Comparison of ENCODE assay signal across 8 mouse cellular contexts in the genomic region with DNA sequence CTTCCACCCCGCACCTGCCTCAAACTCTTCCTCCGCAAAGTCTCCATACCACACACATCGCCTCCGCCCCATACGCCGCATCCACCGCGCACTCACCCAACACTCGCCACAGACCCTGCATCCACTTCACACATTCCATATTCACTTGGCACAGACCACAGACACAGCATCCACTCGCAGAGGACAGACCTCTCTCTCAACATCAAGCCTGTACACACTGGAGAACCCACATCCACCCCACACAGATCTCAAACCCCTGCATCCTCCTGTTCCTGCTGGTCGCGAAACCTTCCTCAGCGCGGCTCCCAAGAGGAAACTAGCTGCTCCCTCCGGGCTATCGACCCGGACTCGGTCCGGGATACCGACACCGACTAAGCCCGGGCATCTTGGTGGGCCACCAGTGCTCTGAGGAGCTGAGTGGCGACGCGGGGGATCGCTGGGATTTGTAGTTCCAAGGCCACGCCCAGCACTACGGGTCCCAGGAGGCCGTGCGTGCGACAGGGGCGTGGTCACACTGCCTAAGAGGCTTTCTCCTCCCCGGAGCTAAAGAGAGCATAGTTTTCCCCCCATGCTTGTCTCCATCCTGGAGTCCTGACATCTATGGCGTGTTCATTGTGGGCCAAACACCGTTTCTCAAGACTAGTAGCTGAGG. TPM values are rescaled to one million over a fixed set of nuclear protein-coding genes. Genes with fewer than 3 reads are reported as not detected.
A peak's percentile ranks its signal among the peaks of the same experiment; 100 is the strongest.
DNase-seq lines count a peak whose midpoint lies in the region; ATAC-seq and TF ChIP-seq lines count a peak whose summit lies in the region.

No protein-coding gene starts in this region.

- no peaks in the 10 kb centered on the region for H3K9me3 ChIP-seq in embryonic facial prominence, embryonic 12.5 days
- H3K9me3 ChIP-seq in limb, embryonic 10.5 days (replicated peaks), result no peaks in the 10 kb centered on the region
- no peaks in the 10 kb centered on the region for H3K9me3 ChIP-seq in midbrain, embryonic 12.5 days

- peak overlapping the region; percentile 54 for H3K4me3 ChIP-seq in embryonic facial prominence, embryonic 12.5 days
- H3K4me3 ChIP-seq in limb, embryonic 10.5 days, result peak overlapping the region; percentile 70
- H3K4me3 ChIP-seq in midbrain, embryonic 12.5 days, result peak overlapping the region; percentile 64
- H3K4me3 ChIP-seq in small intestine, adult 2 months (ENCODE audit: low read depth, low read length), result peak overlapping the region; percentile 70

- H3K9ac ChIP-seq in embryonic facial prominence, embryonic 12.5 days, result peak overlapping the region; percentile 54
- H3K9ac ChIP-seq in midbrain, embryonic 12.5 days (replicated peaks), result peak overlapping the region; percentile 85

- H3K4me1 ChIP-seq in embryonic facial prominence, embryonic 12.5 days, result peaks cover 10% of the 10 kb centered on the region; the same call in 1 of the 2 replicates
- peaks cover 23% of the 10 kb centered on the region for H3K4me1 ChIP-seq in limb, embryonic 10.5 days
- peaks cover 20% of the 10 kb centered on the region for H3K4me1 ChIP-seq in midbrain, embryonic 12.5 days
- peaks cover 6% of the 10 kb centered on the region; the same call in 1 of the 2 replicates for H3K4me1 ChIP-seq in small intestine, adult 2 months (ENCODE audit: control insufficient read depth, insufficient read depth, insufficient read length, low read length)

- H3K4me2 ChIP-seq in embryonic facial prominence, embryonic 12.5 days (replicated peaks), result peak overlapping the region; percentile 85
- H3K4me2 ChIP-seq in midbrain, embryonic 12.5 days (replicated peaks), result peak overlapping the region; percentile 80

- no peak overlapping the region for H3K27ac ChIP-seq in embryonic facial prominence, embryonic 12.5 days
- H3K27ac ChIP-seq in limb, embryonic 10.5 days, result peak overlapping the region; percentile 77
- no peak overlapping the region for H3K27ac ChIP-seq in midbrain, embryonic 12.5 days (replicated peaks)
- no peak overlapping the region for H3K27ac ChIP-seq in small intestine, adult 2 months (ENCODE audit: insufficient read depth, low read depth, low read length)

- no peaks in the 10 kb centered on the region for H3K36me3 ChIP-seq in embryonic facial prominence, embryonic 12.5 days
- H3K36me3 ChIP-seq in limb, embryonic 10.5 days, result no peaks in the 10 kb centered on the region
- no peaks in the 10 kb centered on the region for H3K36me3 ChIP-seq in midbrain, embryonic 12.5 days
- H3K36me3 ChIP-seq in small intestine, adult 2 months (ENCODE audit: control insufficient read depth, insufficient read depth, low read length), result no peaks in the 10 kb centered on the region

- no peak; the same call in 1 of the 2 replicates for TF ChIP-seq POLR2A in small intestine, adult 2 months (IDR thresholded peaks at IDR 0.05; ENCODE audit: low read depth, low read length)

- ATAC-seq in embryonic facial prominence, embryonic 12.5 days (ENCODE audit: insufficient number of reproducible peaks, insufficient read depth, low FRiP score, low TSS enrichment), result peak; percentile 94
- ATAC-seq in midbrain, embryonic 12.5 days (ENCODE audit: low FRiP score, low read depth), result peak; percentile 95

- TF ChIP-seq CTCF in small intestine, adult 2 months (IDR thresholded peaks at IDR 0.05; ENCODE audit: extremely low read depth, insufficient read length, insufficient replicate concordance, low read depth, low read length), result no peak

- peaks cover 6% of the 10 kb centered on the region; the same call in 1 of the 2 replicates for H3K27me3 ChIP-seq in embryonic facial prominence, embryonic 12.5 days
- H3K27me3 ChIP-seq in limb, embryonic 10.5 days (ENCODE audit: low read depth, poor library complexity, severe bottlenecking), result peaks cover 16% of the 10 kb centered on the region
- H3K27me3 ChIP-seq in midbrain, embryonic 12.5 days, result peaks cover 3% of the 10 kb centered on the region; the same call in 1 of the 2 replicates
- no peaks in the 10 kb centered on the region for H3K27me3 ChIP-seq in small intestine, adult 2 months (ENCODE audit: control insufficient read depth, insufficient read depth, low read length)

- WGBS in embryonic facial prominence, embryonic 12.5 days, result under 1% methylated on average over 35 of the region's 35 CpGs
- under 1% methylated on average over 35 of the region's 35 CpGs for WGBS in limb, embryonic 10.5 days
- 0% methylated on average over 35 of the region's 35 CpGs for WGBS in midbrain, embryonic 12.5 days
- WGBS in small intestine, adult 2 months, result under 1% methylated on average over 35 of the region's 35 CpGs

- DNase-seq in 3T3-L1 (ENCODE audit: low read depth, low spot score), result peak; percentile 92
- peak; percentile 92 to 94 for DNase-seq in adrenal gland, postnatal 36 days
- peak; percentile 90 to 91 for DNase-seq in heart, adult 18-20 months
- peak; percentile 92 for DNase-seq in kidney, adult 18-20 months
- peak; percentile 90 for DNase-seq in limb, embryonic 10.5 days (ENCODE audit: low spot score)

RNA-seq across cellular contexts. Expression of gene Trp53rkb, which starts 5.9 kb away (rescaled TPM):
- 1 to 10 TPM; 3.5 to 4.3 TPM for total RNA-seq in adrenal gland, postnatal 36 days (2021)
- polyA plus RNA-seq in embryonic facial prominence, embryonic 12.5 days (2016; fragmentation: Nextera tagmentation; extraction: Ambion mirVana), result 11.5 and 13.2 TPM in 2 replicates
- 1 to 10 TPM; 1.9 to 2.2 TPM for total RNA-seq in heart, adult 18-20 months (2021)
- 14.5 and 15.5 TPM in 2 replicates for polyA plus RNA-seq in limb, embryonic 10.5 days (2016; fragmentation: Nextera tagmentation; extraction: Ambion mirVana)
- polyA plus RNA-seq in midbrain, embryonic 12.5 days (2016; fragmentation: Nextera tagmentation; extraction: Ambion mirVana), result 9.4 and 11.0 TPM in 2 replicates
- 2.8 and 3.2 TPM in 2 replicates for polyA plus RNA-seq in small intestine, adult 2 months (2012; rRNA removed)

RNA-seq across cellular contexts. Expression of gene Arfgef2, which starts 18.9 kb away (rescaled TPM):
- total RNA-seq in adrenal gland, postnatal 36 days (2021), result 10 to 100 TPM; 67.6 to 76.9 TPM
- 4.8 and 5.1 TPM in 2 replicates for polyA plus RNA-seq in embryonic facial prominence, embryonic 12.5 days (2016; fragmentation: Nextera tagmentation; extraction: Ambion mirVana)
- total RNA-seq in heart, adult 18-20 months (2021), result 10 to 100 TPM; 48.5 to 49.4 TPM
- 4.4 and 5.2 TPM in 2 replicates for polyA plus RNA-seq in limb, embryonic 10.5 days (2016; fragmentation: Nextera tagmentation; extraction: Ambion mirVana)
- polyA plus RNA-seq in midbrain, embryonic 12.5 days (2016; fragmentation: Nextera tagmentation; extraction: Ambion mirVana), result 5.8 and 6.0 TPM in 2 replicates
- polyA plus RNA-seq in small intestine, adult 2 months (2012; rRNA removed), result 6.8 and 11.6 TPM in 2 replicates
